Mouse (Mus musculus): ENCODE measurements around the gene Them7. TPM values are rescaled to one million over a fixed set of nuclear protein-coding genes. Genes with fewer than 3 reads are reported as not detected.

The Them7 gene
- total and polyA plus RNA-seq, 2 experiments from 2014 or later: 0.59 TPM; not detected in 1

- Histone ChIP-seq H3K9me3 (replicated peaks; ENCODE audit: control insufficient read depth, low read length) (no peaks in the 10 kb centered on the region), H3K27ac (ENCODE audit: low read depth) (no peak overlapping the region), H3K36me3 (replicated peaks; ENCODE audit: control insufficient read depth, insufficient read depth, low read length) (peaks cover 70% of the 10 kb centered on the region), H3K4me1 (ENCODE audit: control insufficient read depth, insufficient read depth) (no peaks in the 10 kb centered on the region), H3K4me3 (ENCODE audit: low read depth, low read length) (no peak overlapping the region), H3K4me2 (ENCODE audit: low read depth, low read length) (no peak overlapping the region), H3K9ac (replicated peaks; ENCODE audit: low read depth, low read length) (no peak overlapping the region), H3K27me3 (ENCODE audit: control insufficient read depth, insufficient read depth, low read length) (no peaks in the 10 kb centered on the region)
- ATAC-seq (ENCODE audit: insufficient read depth, low read depth) (no peak), DNase-seq (ENCODE audit: low spot score) (no peak)
- no peak for TF ChIP-seq EP300 (IDR thresholded peaks at IDR 0.05; ENCODE audit: low read depth)
- WGBS: 62% methylated on average over 6 of the region's 6 CpGs
Measured at GRCm38 (mm10) chr2:105390653-105391413, 166.7 kb downstream of the Them7 start.

DNA sequence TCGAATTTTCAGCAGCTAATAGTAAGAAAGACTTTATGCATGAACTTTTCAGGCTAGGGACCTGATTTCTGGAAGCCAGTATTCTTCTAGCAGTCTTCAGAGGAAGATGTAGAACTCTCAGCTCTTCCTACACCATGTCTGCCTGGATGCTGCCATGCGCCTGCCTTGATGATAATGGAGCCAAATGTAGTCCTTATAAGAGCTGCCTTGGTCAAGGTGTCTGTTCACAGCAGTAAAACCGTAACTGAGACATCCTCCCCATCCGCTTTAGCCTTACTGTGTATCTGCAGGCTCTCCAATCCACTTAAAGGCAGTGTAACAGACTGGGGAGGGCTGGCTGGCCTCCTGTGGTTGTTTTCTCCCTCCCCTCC is 167.3 kb downstream of the Them7 start:
- Histone ChIP-seq H3K27ac (ENCODE audit: low read depth) (no peak overlapping the region), H3K4me2 (ENCODE audit: low read depth, low read length) (no peak overlapping the region), H3K27me3 (ENCODE audit: control insufficient read depth, insufficient read depth, low read length) (no peaks in the 10 kb centered on the region), H3K4me1 (ENCODE audit: control insufficient read depth, insufficient read depth) (0 out of 2 replicates have a peak, but pooled peaks cover 4% of the 10 kb centered on the region), H3K4me3 (ENCODE audit: low read depth, low read length) (no peak overlapping the region), H3K36me3 (replicated peaks; ENCODE audit: control insufficient read depth, insufficient read depth, low read length) (peaks cover 64% of the 10 kb centered on the region), H3K9me3 (replicated peaks; ENCODE audit: control insufficient read depth, low read length) (no peaks in the 10 kb centered on the region), H3K9ac (replicated peaks; ENCODE audit: low read depth, low read length) (no peak overlapping the region)
- no peak for DNase-seq (ENCODE audit: low spot score)
- 95% methylated on average over 4 of the region's 4 CpGs for WGBS
- no peak for ATAC-seq (ENCODE audit: insufficient read depth, low read depth)
- no peak for TF ChIP-seq CTCF (IDR thresholded peaks at IDR 0.05; ENCODE audit: low read depth)
- no peak for TF ChIP-seq EP300 (IDR thresholded peaks at IDR 0.05; ENCODE audit: low read depth)

DNA sequence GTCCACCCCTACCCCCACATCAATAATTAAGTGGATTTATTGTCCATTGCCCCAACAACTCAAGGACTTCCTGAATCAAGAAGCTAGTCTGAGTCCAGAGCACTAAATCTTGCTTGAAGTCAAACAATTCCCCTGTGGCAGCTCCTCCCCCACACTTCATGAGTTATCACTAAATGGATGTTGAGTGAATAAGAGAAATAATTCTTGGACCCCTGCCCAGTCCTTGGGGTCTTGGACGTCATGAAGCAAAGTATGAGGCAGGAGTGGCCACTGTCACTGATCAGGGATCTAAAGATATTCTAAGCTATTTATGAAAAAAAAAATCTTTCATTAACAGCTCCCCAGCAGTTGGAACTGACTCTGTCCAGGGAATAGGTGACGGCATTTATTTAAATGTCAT is 168.4 kb downstream of the Them7 start:
- no peak overlapping the region for H3K27ac ChIP-seq (ENCODE audit: low read depth)
- no peak for TF ChIP-seq CTCF (IDR thresholded peaks at IDR 0.05; ENCODE audit: low read depth)
- no peak for TF ChIP-seq EP300 (IDR thresholded peaks at IDR 0.05; ENCODE audit: low read depth)
- DNase-seq (ENCODE audit: low spot score) (no peak), ATAC-seq (ENCODE audit: insufficient read depth, low read depth) (no peak)
- no peak overlapping the region for H3K9ac ChIP-seq (replicated peaks; ENCODE audit: low read depth, low read length)
- H3K4me1 ChIP-seq (ENCODE audit: control insufficient read depth, insufficient read depth): peaks cover 13% of the 10 kb centered on the region; the same call in 1 of the 2 replicates
- WGBS: 41% methylated on average over 2 of the region's 2 CpGs
- peaks cover 54% of the 10 kb centered on the region for H3K36me3 ChIP-seq (replicated peaks; ENCODE audit: control insufficient read depth, insufficient read depth, low read length)
- no peaks in the 10 kb centered on the region for H3K9me3 ChIP-seq (replicated peaks; ENCODE audit: control insufficient read depth, low read length)
- H3K27me3 ChIP-seq (ENCODE audit: control insufficient read depth, insufficient read depth, low read length): no peaks in the 10 kb centered on the region
- no peak overlapping the region for H3K4me3 ChIP-seq (ENCODE audit: low read depth, low read length)
- no peak overlapping the region for H3K4me2 ChIP-seq (ENCODE audit: low read depth, low read length)

DNA sequence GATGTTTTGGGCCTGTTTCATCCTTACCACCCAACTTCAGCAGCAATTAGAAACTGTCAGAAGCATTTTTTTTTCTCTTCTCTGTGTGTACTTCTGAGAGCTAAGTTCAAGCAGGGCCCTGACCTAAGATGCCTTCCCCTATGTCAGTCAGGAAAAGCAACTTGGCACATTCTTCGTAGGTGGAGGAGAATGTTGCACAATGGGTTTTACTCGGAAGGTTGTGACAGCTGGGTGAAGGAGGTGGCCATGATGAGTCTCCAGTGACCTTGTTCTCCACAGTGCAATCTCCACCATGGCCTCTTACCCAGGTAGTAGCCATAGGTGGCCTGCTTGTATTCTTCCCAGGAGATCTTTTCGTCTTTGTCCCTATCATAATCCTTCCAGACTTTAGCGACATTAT is 170.3 kb downstream of the Them7 start:
- H3K36me3 ChIP-seq (replicated peaks; ENCODE audit: control insufficient read depth, insufficient read depth, low read length): peaks cover 37% of the 10 kb centered on the region
- H3K9me3 ChIP-seq (replicated peaks; ENCODE audit: control insufficient read depth, low read length): no peaks in the 10 kb centered on the region
- TF ChIP-seq EP300 (IDR thresholded peaks at IDR 0.05; ENCODE audit: low read depth): no peak
- no peak for TF ChIP-seq CTCF (IDR thresholded peaks at IDR 0.05; ENCODE audit: low read depth)
- no peak overlapping the region for H3K4me2 ChIP-seq (ENCODE audit: low read depth, low read length)
- H3K4me1 ChIP-seq (ENCODE audit: control insufficient read depth, insufficient read depth): peaks cover 20% of the 10 kb centered on the region; the same call in 1 of the 2 replicates
- ATAC-seq (ENCODE audit: insufficient read depth, low read depth): no peak
- no peak for DNase-seq (ENCODE audit: low spot score)
- WGBS: 80% methylated on average over 4 of the region's 4 CpGs
- no peaks in the 10 kb centered on the region for H3K27me3 ChIP-seq (ENCODE audit: control insufficient read depth, insufficient read depth, low read length)
- no peak overlapping the region for H3K4me3 ChIP-seq (ENCODE audit: low read depth, low read length)
- no peak overlapping the region for H3K9ac ChIP-seq (replicated peaks; ENCODE audit: low read depth, low read length)
- no peak overlapping the region for H3K27ac ChIP-seq (ENCODE audit: low read depth)

GRCm38 (mm10) chr2:105396066-105396465 is 171.9 kb downstream of the Them7 start:
- Histone ChIP-seq H3K9me3 (replicated peaks; ENCODE audit: control insufficient read depth, low read length) (no peaks in the 10 kb centered on the region), H3K4me2 (ENCODE audit: low read depth, low read length) (no peak overlapping the region), H3K27ac (ENCODE audit: low read depth) (no peak overlapping the region), H3K27me3 (ENCODE audit: control insufficient read depth, insufficient read depth, low read length) (no peaks in the 10 kb centered on the region), H3K4me1 (ENCODE audit: control insufficient read depth, insufficient read depth) (peaks cover 20% of the 10 kb centered on the region; the same call in 1 of the 2 replicates), H3K36me3 (replicated peaks; ENCODE audit: control insufficient read depth, insufficient read depth, low read length) (peaks cover 27% of the 10 kb centered on the region), H3K9ac (replicated peaks; ENCODE audit: low read depth, low read length) (no peak overlapping the region), H3K4me3 (ENCODE audit: low read depth, low read length) (no peak overlapping the region)
- DNase-seq (ENCODE audit: low spot score) (no peak), ATAC-seq (ENCODE audit: insufficient read depth, low read depth) (no peak)
- TF ChIP-seq CTCF (IDR thresholded peaks at IDR 0.05; ENCODE audit: low read depth) (no peak), EP300 (IDR thresholded peaks at IDR 0.05; ENCODE audit: low read depth) (no peak)
- WGBS: 79% methylated on average over 9 of the region's 9 CpGs

Measured in heart, postnatal 0 days (tissue).